Mouse (Mus musculus): Measurements from ENCODE around the gene Chil5. TPM values are rescaled to one million over a fixed set of nuclear protein-coding genes. Genes with fewer than 3 reads are reported as not detected.
"Not testable (repeated sequence)": the region's sequence is repeated elsewhere in the genome, so short reads cannot be mapped to it uniquely, and the experiment has no call there.

Gene Chil5
- polyA plus RNA-seq, 1 experiment from 2014 or later, result not detected

- no peak within 1 kb of the TSS for H3K27ac ChIP-seq (replicated peaks; ENCODE audit: low read depth, low read length)
- no peak within 1 kb of the TSS for H3K9ac ChIP-seq (ENCODE audit: low read depth, low read length)
- H3K27me3 ChIP-seq (replicated peaks; ENCODE audit: control insufficient read depth, insufficient read depth, low read length), result no peaks in the 10 kb centered on the region
- H3K4me2 ChIP-seq (ENCODE audit: low read depth, low read length), result no peak within 1 kb of the TSS
- no peaks in the 10 kb centered on the region for H3K4me1 ChIP-seq (ENCODE audit: control insufficient read depth, insufficient read depth, low read length)
- ATAC-seq (ENCODE audit: low read depth) (no peak), DNase-seq (ENCODE audit: low spot score) (no peak)
- H3K4me3 ChIP-seq (ENCODE audit: low read depth, low read length), result no peak within 1 kb of the TSS
- H3K36me3 ChIP-seq (ENCODE audit: control insufficient read depth, insufficient read depth, low read length), result no peaks in the 10 kb centered on the region
- WGBS, result 83% methylated on average over 2 of the region's 2 CpGs
- H3K9me3 ChIP-seq (ENCODE audit: control insufficient read depth, low read length), result no peaks in the 10 kb centered on the region
Observed at GRCm38 (mm10) chr3:106014546-106014945, 18.1 kb downstream of the Chil5 start, which contains the start of gene Pifo. TSS of gene Pifo (minus strand) at chr3:106014646.

- not testable (repeated sequence) for H3K4me2 ChIP-seq (ENCODE audit: low read depth, low read length); H3K27ac ChIP-seq (replicated peaks; ENCODE audit: low read depth, low read length); H3K4me3 ChIP-seq (ENCODE audit: low read depth, low read length); H3K4me1 ChIP-seq (ENCODE audit: control insufficient read depth, insufficient read depth, low read length); H3K36me3 ChIP-seq (ENCODE audit: control insufficient read depth, insufficient read depth, low read length); H3K27me3 ChIP-seq (replicated peaks; ENCODE audit: control insufficient read depth, insufficient read depth, low read length); DNase-seq (ENCODE audit: low spot score); H3K9ac ChIP-seq (ENCODE audit: low read depth, low read length); H3K9me3 ChIP-seq (ENCODE audit: control insufficient read depth, low read length); ATAC-seq (ENCODE audit: low read depth)
- WGBS, result 72% methylated on average over 10 of the region's 10 CpGs
Observed at GRCm38 (mm10) chr3:106003360-106003759, 29.3 kb downstream of the Chil5 start.

- 18% methylated on average over 16 of the region's 17 CpGs for WGBS
- Histone ChIP-seq H3K4me2 (ENCODE audit: low read depth, low read length) (peak overlapping the region; percentile 40), H3K27me3 (replicated peaks; ENCODE audit: control insufficient read depth, insufficient read depth, low read length) (no peaks in the 10 kb centered on the region), H3K27ac (replicated peaks; ENCODE audit: low read depth, low read length) (no peak overlapping the region), H3K4me1 (ENCODE audit: control insufficient read depth, insufficient read depth, low read length) (peaks cover 7% of the 10 kb centered on the region; the same call in 1 of the 2 replicates), H3K9ac (ENCODE audit: low read depth, low read length) (no peak overlapping the region), H3K9me3 (ENCODE audit: control insufficient read depth, low read length) (no peaks in the 10 kb centered on the region), H3K36me3 (ENCODE audit: control insufficient read depth, insufficient read depth, low read length) (no peaks in the 10 kb centered on the region), H3K4me3 (ENCODE audit: low read depth, low read length) (no peak overlapping the region; the same call in 1 of the 2 replicates)
- ATAC-seq (ENCODE audit: low read depth) (peak; percentile 97), DNase-seq (ENCODE audit: low spot score) (peak; percentile 86)
Observed at GRCm38 (mm10) chr3:106001416-106002370, 30.9 kb downstream of the Chil5 start.

GRCm38 (mm10) chr3:106000707-106001375, 31.8 kb downstream of the Chil5 start:
- ATAC-seq (ENCODE audit: low read depth) (peak; percentile 44; the same call in 1 of the 2 replicates), DNase-seq (ENCODE audit: low spot score) (no peak)
- H3K4me3 ChIP-seq (ENCODE audit: low read depth, low read length), result no peak overlapping the region; the same call in 1 of the 2 replicates
- no peaks in the 10 kb centered on the region for H3K27me3 ChIP-seq (replicated peaks; ENCODE audit: control insufficient read depth, insufficient read depth, low read length)
- no peaks in the 10 kb centered on the region for H3K36me3 ChIP-seq (ENCODE audit: control insufficient read depth, insufficient read depth, low read length)
- H3K9ac ChIP-seq (ENCODE audit: low read depth, low read length), result no peak overlapping the region
- no peaks in the 10 kb centered on the region for H3K9me3 ChIP-seq (ENCODE audit: control insufficient read depth, low read length)
- H3K4me2 ChIP-seq (ENCODE audit: low read depth, low read length), result peak overlapping the region; percentile 40
- no peak overlapping the region for H3K27ac ChIP-seq (replicated peaks; ENCODE audit: low read depth, low read length)
- H3K4me1 ChIP-seq (ENCODE audit: control insufficient read depth, insufficient read depth, low read length), result peaks cover 7% of the 10 kb centered on the region; the same call in 1 of the 2 replicates
- 16% methylated on average over 11 of the region's 11 CpGs for WGBS

- H3K9me3 ChIP-seq (ENCODE audit: control insufficient read depth, low read length), result no peaks in the 10 kb centered on the region
- no peaks in the 10 kb centered on the region for H3K27me3 ChIP-seq (replicated peaks; ENCODE audit: control insufficient read depth, insufficient read depth, low read length)
- no peak overlapping the region for H3K27ac ChIP-seq (replicated peaks; ENCODE audit: low read depth, low read length)
- ATAC-seq (ENCODE audit: low read depth) (no peak), DNase-seq (ENCODE audit: low spot score) (no peak)
- H3K36me3 ChIP-seq (ENCODE audit: control insufficient read depth, insufficient read depth, low read length), result no peaks in the 10 kb centered on the region
- H3K4me1 ChIP-seq (ENCODE audit: control insufficient read depth, insufficient read depth, low read length), result no peaks in the 10 kb centered on the region
- no peak overlapping the region for H3K9ac ChIP-seq (ENCODE audit: low read depth, low read length)
- 20% methylated on average over 2 of the region's 2 CpGs for WGBS
- no peak overlapping the region for H3K4me2 ChIP-seq (ENCODE audit: low read depth, low read length)
- no peak overlapping the region for H3K4me3 ChIP-seq (ENCODE audit: low read depth, low read length)
Observed at GRCm38 (mm10) chr3:105994730-105995129, 37.9 kb downstream of the Chil5 start.

- no peaks in the 10 kb centered on the region for H3K27me3 ChIP-seq (replicated peaks; ENCODE audit: control insufficient read depth, insufficient read depth, low read length)
- H3K9ac ChIP-seq (ENCODE audit: low read depth, low read length), result no peak overlapping the region; the same call in 1 of the 2 replicates
- no peaks in the 10 kb centered on the region for H3K4me1 ChIP-seq (ENCODE audit: control insufficient read depth, insufficient read depth, low read length)
- H3K36me3 ChIP-seq (ENCODE audit: control insufficient read depth, insufficient read depth, low read length), result no peaks in the 10 kb centered on the region
- H3K27ac ChIP-seq (replicated peaks; ENCODE audit: low read depth, low read length), result no peak overlapping the region
- no peaks in the 10 kb centered on the region for H3K9me3 ChIP-seq (ENCODE audit: control insufficient read depth, low read length)
- DNase-seq (ENCODE audit: low spot score), result peak; percentile 62
- no peak overlapping the region for H3K4me2 ChIP-seq (ENCODE audit: low read depth, low read length)
- 25% methylated on average over 4 of the region's 4 CpGs for WGBS
- H3K4me3 ChIP-seq (ENCODE audit: low read depth, low read length), result no peak overlapping the region
- no peak for ATAC-seq (ENCODE audit: low read depth)
Observed at GRCm38 (mm10) chr3:105991653-105992283, 40.8 kb downstream of the Chil5 start.

GRCm38 (mm10) chr3:105989611-105990010, 43.0 kb downstream of the Chil5 start:
- WGBS, result 53% methylated on average over 5 of the region's 5 CpGs
- H3K27ac ChIP-seq (replicated peaks; ENCODE audit: low read depth, low read length); H3K4me3 ChIP-seq (ENCODE audit: low read depth, low read length); DNase-seq (ENCODE audit: low spot score); H3K9ac ChIP-seq (ENCODE audit: low read depth, low read length); H3K4me2 ChIP-seq (ENCODE audit: low read depth, low read length); ATAC-seq (ENCODE audit: low read depth); H3K9me3 ChIP-seq (ENCODE audit: control insufficient read depth, low read length); H3K36me3 ChIP-seq (ENCODE audit: control insufficient read depth, insufficient read depth, low read length); H3K4me1 ChIP-seq (ENCODE audit: control insufficient read depth, insufficient read depth, low read length); H3K27me3 ChIP-seq (replicated peaks; ENCODE audit: control insufficient read depth, insufficient read depth, low read length): not testable (repeated sequence)

GRCm38 (mm10) chr3:105974174-105974573, 58.4 kb downstream of the Chil5 start:
- Histone ChIP-seq H3K9ac (ENCODE audit: low read depth, low read length) (no peak overlapping the region), H3K4me2 (ENCODE audit: low read depth, low read length) (no peak overlapping the region), H3K4me1 (ENCODE audit: control insufficient read depth, insufficient read depth, low read length) (no peaks in the 10 kb centered on the region), H3K4me3 (ENCODE audit: low read depth, low read length) (no peak overlapping the region), H3K27me3 (replicated peaks; ENCODE audit: control insufficient read depth, insufficient read depth, low read length) (no peaks in the 10 kb centered on the region), H3K9me3 (ENCODE audit: control insufficient read depth, low read length) (no peaks in the 10 kb centered on the region), H3K36me3 (ENCODE audit: control insufficient read depth, insufficient read depth, low read length) (peaks cover 18% of the 10 kb centered on the region), H3K27ac (replicated peaks; ENCODE audit: low read depth, low read length) (no peak overlapping the region)
- 80% methylated on average over 2 of the region's 2 CpGs for WGBS
- ATAC-seq (ENCODE audit: low read depth) (no peak), DNase-seq (ENCODE audit: low spot score) (no peak)

Data from embryonic facial prominence, embryonic 14.5 days (tissue).